Mouse (Mus musculus) central nervous system, embryonic 11.5 days (tissue): ENCODE data around the gene Ly6f. TPM values are rescaled to one million over a fixed set of nuclear protein-coding genes. Genes with fewer than 3 reads are reported as not detected.

Experiments
- polyA plus RNA-seq: library from polyadenylated mRNA; depleted of rRNA; stranded (reverse); fragments of >200 nt; gene quantifications from 2 replicates; pipeline ENCODE4 v1.2.3, GENCODE M21; 2012; rRNA removed

The Ly6f gene
- not detected in 2 replicates for polyA plus RNA-seq

DNA sequence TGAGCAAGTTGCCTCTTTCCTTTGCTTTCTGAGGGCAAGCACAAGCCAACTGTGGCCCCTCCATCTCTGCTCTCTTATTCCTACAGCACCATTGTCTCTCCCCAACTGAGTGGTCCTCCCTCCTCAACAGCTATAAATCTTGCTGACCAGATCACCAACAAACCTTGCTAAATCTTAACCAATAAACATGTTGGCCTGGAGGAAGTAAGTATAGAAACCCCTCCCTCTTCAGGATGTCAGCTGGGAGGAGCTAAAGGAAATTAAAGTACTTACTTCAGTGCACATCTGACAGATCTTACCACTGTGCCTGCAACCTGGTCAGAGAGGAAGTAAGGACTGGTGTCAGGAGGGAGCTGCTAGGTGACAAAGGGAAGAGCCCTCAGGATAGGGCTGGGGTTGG, at the start of gene Ly6f:
TSS of gene Ly6f (plus strand) at position 301 of the 400 bp plus-strand sequence.

Other genes starting within 250 kb of the Ly6f start
- 0.38 and 1.0 TPM in 2 replicates for gene Ly6c1, start 219.6 kb upstream of the Ly6f start, polyA plus RNA-seq
- gene Ly6c2, start 156.5 kb upstream of the Ly6f start, polyA plus RNA-seq: 0.06 TPM in 1 of 2 replicates, not detected in the other
- gene Ly6g, start 113.2 kb upstream of the Ly6f start, polyA plus RNA-seq: not detected in 2 replicates
- gene BC025446, start 52.0 kb upstream of the Ly6f start, polyA plus RNA-seq: 0.06 and 0.11 TPM in 2 replicates